Mouse (Mus musculus): ENCODE data around the gene Kcnn4.

GRCm38 (mm10) chr7:24326273-24327135, 43.6 kb upstream of the Kcnn4 start:
- TF ChIP-seq POLR2A (IDR thresholded peaks at IDR 0.05; ENCODE audit: insufficient read depth, low read depth, low read length) = no peak
- TF ChIP-seq CTCF (IDR thresholded peaks at IDR 0.05; ENCODE audit: insufficient read depth, low read depth, low read length) = no peak
